Comparison of ENCODE assay signal across 21 mouse cellular contexts in genomic region chr11:109257824-109258223, GRCm38 (mm10). TPM values are rescaled to one million over a fixed set of nuclear protein-coding genes. Genes with fewer than 3 reads are reported as not detected.
"Had no signal": no experiment of that assay in that cellular context is flagged by ENCODE, and none has a peak within 500 bp of the region (broad histone marks: within the 10 kb centered on the region; RNA-seq: fewer than 3 reads in every experiment).

No protein-coding gene starts in this region.

- H3K4me3 ChIP-seq: limb, embryonic 10.5 days; limb, embryonic 13.5 days; liver, embryonic 12.5 days; liver, embryonic 15.5 days; megakaryocyte, embryonic 14.5 days; midbrain, embryonic 10.5 days; midbrain, embryonic 13.5 days; myocyte; neural tube, embryonic 13.5 days; stomach, embryonic 15.5 days had no signal

- DNase-seq: kidney, adult 18-20 months; kidney, adult 9 months; kidney, postnatal 14 days; kidney, postnatal 4 days; layer of hippocampus, adult 9-11 months; layer of hippocampus, postnatal 36 days; liver; lung, embryonic 14.5 days; retina, postnatal 1 day; right cerebral cortex, postnatal 25 days; spleen, adult 18-20 months had no signal

- H3K27ac ChIP-seq: limb, embryonic 10.5 days; limb, embryonic 13.5 days; liver, embryonic 12.5 days; liver, embryonic 15.5 days; midbrain, embryonic 10.5 days; midbrain, embryonic 13.5 days; neural tube, embryonic 13.5 days; stomach, embryonic 15.5 days had no signal

RNA-seq across cellular contexts. Expression of gene Rgs9, which starts 40.1 kb away (rescaled TPM):
- polyA plus RNA-seq: myocyte had no signal
